Mouse (Mus musculus) embryonic facial prominence, embryonic 11.5 days (tissue): ENCODE measurements around the gene Sgk2. TPM values are rescaled to one million over a fixed set of nuclear protein-coding genes. Genes with fewer than 3 reads are reported as not detected.
A peak's percentile ranks its signal among the peaks of the same experiment; 100 is the strongest.

Experiments
- ATAC-seq: fragments of 200-750 bp; cut with Nextera tagmentation; replicated peaks from 2 replicates; pipeline ENCODE4 v1.8.0; 2017; ENCODE audit warnings: low read depth; ENCODE audit not compliant: insufficient number of reproducible peaks, low FRiP score, low TSS enrichment
- DNase-seq: peaks from one replicate; pipeline ENCODE4 v3.0.0-alpha.2; 2015; ENCODE audit warnings: low spot score
- H3K27ac ChIP-seq: fragments of 300-500 bp; sonication (generic); replicated peaks from 2 replicates; pipeline ENCODE4 v1.5.1; 2014; ENCODE audit warnings: mild to moderate bottlenecking, low read depth, low read length, control low read depth
- H3K27me3 ChIP-seq: fragments of 300-500 bp; sonication (generic); 2 replicates; pipeline ENCODE4 v1.6.1; 2014; ENCODE audit warnings: mild to moderate bottlenecking, low read length, moderate library complexity, mixed read lengths; ENCODE audit not compliant: control insufficient read depth, insufficient read depth
- H3K36me3 ChIP-seq: fragments of 300-500 bp; sonication (generic); replicated peaks from 2 replicates; pipeline ENCODE4 v1.6.1; 2014; ENCODE audit warnings: low read depth, mild to moderate bottlenecking, low read length, moderate library complexity, mixed read lengths; ENCODE audit not compliant: control insufficient read depth, insufficient read depth
- H3K4me1 ChIP-seq: fragments of 300-500 bp; sonication (generic); 2 replicates; pipeline ENCODE4 v1.6.1; 2014; ENCODE audit warnings: low read length, mixed read lengths; ENCODE audit not compliant: control insufficient read depth, insufficient read depth
- H3K4me2 ChIP-seq: fragments of 300-500 bp; sonication (generic); 2 replicates; pipeline ENCODE4 v1.6.1; 2014; ENCODE audit warnings: low read depth, mild to moderate bottlenecking, control low read depth, low read length, moderate library complexity
- H3K4me3 ChIP-seq: fragments of 300-500 bp; sonication (generic); 2 replicates; pipeline ENCODE4 v1.5.1; 2014; ENCODE audit warnings: low read depth, low read length, control low read depth
- H3K9ac ChIP-seq: fragments of 300-500 bp; sonication (generic); replicated peaks from 2 replicates; pipeline ENCODE4 v1.6.1; 2014; ENCODE audit warnings: mild to moderate bottlenecking, control low read depth, low read length
- H3K9me3 ChIP-seq: fragments of 300-500 bp; sonication (generic); replicated peaks from 2 replicates; pipeline ENCODE4 v1.6.1; 2016; ENCODE audit warnings: mild to moderate bottlenecking, low read length, inconsistent platforms, mixed read lengths; ENCODE audit not compliant: control insufficient read depth
- WGBS: fragments of 180-500 bp; shearing (Covaris S2); extraction: QIAGEN DNeasy Blood & Tissue Kit; methylation state at CpG from one replicate; pipeline ENCODE4 v1.1.7; 2014; 5-methylcytosine and 5-hydroxymethylcytosine counted together
- polyA plus RNA-seq: library from polyadenylated mRNA; unstranded; fragments of >200 nt; fragmentation: Nextera tagmentation; extraction: Ambion mirVana; gene quantifications from 2 replicates; pipeline ENCODE4 v1.2.1, GENCODE M21; 2014

The Sgk2 gene
- polyA plus RNA-seq, 1 experiment from 2014 or later: not detected

DNA sequence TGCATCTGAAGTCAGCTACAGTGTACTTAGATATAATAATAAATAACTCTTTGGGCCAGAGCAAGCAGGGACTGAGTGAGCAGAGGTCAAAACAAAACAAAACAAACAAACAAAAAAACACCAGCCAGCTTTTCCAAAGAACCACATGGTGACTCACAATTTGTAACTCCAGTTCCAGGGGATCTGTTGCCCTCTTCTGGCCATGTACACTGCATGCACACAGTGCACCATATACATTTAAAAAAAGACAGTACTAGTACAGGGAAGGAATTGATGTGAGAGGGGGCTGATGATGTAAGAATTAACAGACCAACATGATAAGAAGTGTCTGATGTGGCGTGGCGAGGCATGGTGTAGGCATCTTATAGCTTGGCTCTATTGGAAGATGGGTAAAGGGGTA, 30.3 kb upstream of the Sgk2 start:
- no peak overlapping the region for H3K4me2 ChIP-seq
- H3K4me3 ChIP-seq: no peak overlapping the region
- DNase-seq: no peak
- WGBS: 87% methylated on average over 2 of the region's 2 CpGs
- no peaks in the 10 kb centered on the region for H3K9me3 ChIP-seq
- H3K27me3 ChIP-seq: no peaks in the 10 kb centered on the region
- no peaks in the 10 kb centered on the region for H3K4me1 ChIP-seq
- H3K36me3 ChIP-seq: no peaks in the 10 kb centered on the region
- ATAC-seq: no peak
- H3K9ac ChIP-seq: no peak overlapping the region
- no peak overlapping the region for H3K27ac ChIP-seq

DNA sequence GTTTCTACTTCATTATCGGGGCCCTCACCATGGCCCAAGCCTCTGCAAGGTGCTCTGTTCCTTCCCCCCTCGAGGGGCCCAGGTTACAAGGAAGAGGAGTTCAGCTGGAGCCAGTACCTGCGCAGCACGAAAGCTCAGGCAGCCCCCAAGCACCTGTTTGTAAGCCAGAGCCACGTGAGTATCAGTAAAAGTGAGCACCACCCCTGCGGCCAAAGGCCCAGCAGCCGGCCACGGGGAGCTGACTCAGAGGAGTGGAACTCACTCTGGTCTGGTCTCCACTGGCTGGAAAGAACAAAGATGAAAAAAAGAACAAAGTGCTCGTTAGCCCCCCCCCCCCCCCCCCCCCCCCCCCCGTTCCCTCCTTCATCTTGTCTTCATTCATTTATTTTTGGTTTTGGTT, 25.8 kb upstream of the Sgk2 start:
- Histone ChIP-seq H3K27ac (no peak overlapping the region), H3K36me3 (no peaks in the 10 kb centered on the region), H3K4me3 (no peak overlapping the region), H3K9ac (no peak overlapping the region), H3K4me1 (no peaks in the 10 kb centered on the region), H3K9me3 (no peaks in the 10 kb centered on the region), H3K4me2 (no peak overlapping the region), H3K27me3 (no peaks in the 10 kb centered on the region)
- 75% methylated on average over 9 of the region's 10 CpGs for WGBS
- no peak for ATAC-seq
- DNase-seq: no peak

DNA sequence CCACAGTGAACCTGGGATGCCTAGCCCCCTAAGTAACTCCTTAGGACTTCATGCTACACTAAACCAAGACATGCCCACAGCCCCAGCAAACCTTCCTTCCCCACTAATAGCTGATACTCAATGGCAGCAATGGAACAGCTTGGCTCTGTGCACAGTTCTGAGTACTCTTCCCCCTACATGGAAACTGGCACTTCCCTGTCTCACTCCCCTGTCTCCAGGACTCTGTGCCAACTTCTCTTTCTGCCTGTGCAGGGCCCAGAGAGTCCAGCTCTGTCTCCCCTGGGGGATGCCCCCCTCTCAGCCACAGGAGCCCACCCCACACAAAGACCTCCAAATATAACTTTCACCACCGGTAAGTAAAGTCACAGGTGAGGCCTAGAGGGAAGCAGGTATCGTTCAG, 20.4 kb upstream of the Sgk2 start:
- H3K4me3 ChIP-seq: no peak overlapping the region
- no peaks in the 10 kb centered on the region for H3K4me1 ChIP-seq
- no peaks in the 10 kb centered on the region for H3K9me3 ChIP-seq
- H3K9ac ChIP-seq: no peak overlapping the region
- H3K27me3 ChIP-seq: no peaks in the 10 kb centered on the region
- WGBS: 83% methylated on average over 2 of the region's 2 CpGs
- H3K36me3 ChIP-seq: no peaks in the 10 kb centered on the region
- no peak overlapping the region for H3K27ac ChIP-seq
- no peak overlapping the region for H3K4me2 ChIP-seq
- DNase-seq (no peak), ATAC-seq (no peak)

DNA sequence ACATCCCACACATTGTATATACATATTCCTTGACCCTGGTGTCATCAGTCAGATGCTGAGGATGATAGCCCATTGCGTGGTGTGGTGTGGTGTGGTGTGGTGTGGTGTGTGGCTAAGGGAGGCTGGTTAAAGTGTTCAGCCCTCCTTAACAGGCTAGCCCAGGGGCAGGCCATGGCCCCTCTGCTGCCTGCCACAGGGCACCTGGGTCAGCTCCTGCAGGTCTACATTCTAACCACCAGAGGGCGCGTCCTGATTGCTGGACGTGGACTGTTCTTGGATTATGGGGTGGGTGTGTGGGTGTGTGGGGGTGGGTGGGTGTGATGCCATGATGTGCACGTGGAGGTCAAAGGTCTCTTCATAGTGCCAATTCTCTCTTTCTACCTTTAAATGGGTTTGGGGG, 18.8 kb upstream of the Sgk2 start:
- no peak overlapping the region for H3K27ac ChIP-seq
- no peaks in the 10 kb centered on the region for H3K27me3 ChIP-seq
- 7% methylated on average over 5 of the region's 5 CpGs for WGBS
- no peaks in the 10 kb centered on the region for H3K4me1 ChIP-seq
- no peaks in the 10 kb centered on the region for H3K36me3 ChIP-seq
- no peak overlapping the region for H3K9ac ChIP-seq
- H3K4me3 ChIP-seq: no peak overlapping the region
- DNase-seq (peak; percentile 72), ATAC-seq (peak; percentile 70; the same call in 1 of the 2 replicates)
- no peak overlapping the region for H3K4me2 ChIP-seq
- H3K9me3 ChIP-seq: no peaks in the 10 kb centered on the region

DNA sequence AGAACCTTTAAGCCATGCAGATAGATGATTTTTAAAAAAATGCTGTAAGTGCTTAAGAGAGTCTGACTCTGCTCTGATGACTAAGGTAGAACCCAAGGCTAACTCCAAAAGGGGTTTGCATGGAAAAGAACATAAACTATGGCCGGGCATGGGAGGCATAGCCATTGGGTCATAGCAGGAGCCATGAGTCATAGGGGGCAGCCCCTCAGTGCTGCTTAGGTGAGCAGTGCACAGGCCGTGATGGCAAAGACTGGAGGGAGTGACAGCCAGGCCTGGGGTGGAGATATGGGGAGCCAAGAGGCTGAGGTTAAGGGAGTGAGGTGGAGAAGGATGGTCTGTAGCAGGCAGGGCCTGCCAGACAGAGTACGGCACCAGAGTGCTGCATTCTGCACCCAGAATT, 18.0 kb upstream of the Sgk2 start:
- no peak for ATAC-seq
- WGBS: 92% methylated on average over 3 of the region's 3 CpGs

DNA sequence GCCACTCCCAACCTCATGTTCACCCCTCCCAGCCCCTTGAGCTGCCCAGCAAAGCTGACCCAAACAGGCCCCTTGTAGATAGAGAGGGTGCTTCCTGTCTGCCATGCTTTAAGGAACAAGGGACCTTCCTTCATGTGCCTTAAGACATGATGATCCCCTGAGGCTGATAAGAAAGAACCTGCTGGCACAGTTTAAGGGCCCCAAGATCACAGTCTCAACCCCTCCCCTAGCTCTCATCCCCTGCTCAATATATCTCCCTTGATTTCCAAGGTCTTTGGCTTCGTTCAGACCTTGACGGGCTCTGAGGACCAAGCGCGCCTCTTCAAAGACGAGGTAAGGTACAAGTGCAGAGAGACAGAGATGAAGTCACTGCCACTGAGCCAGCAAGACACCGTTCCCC, 16.2 kb upstream of the Sgk2 start:
- no peak for DNase-seq
- Histone ChIP-seq H3K27me3 (no peaks in the 10 kb centered on the region), H3K9me3 (no peaks in the 10 kb centered on the region), H3K9ac (no peak overlapping the region), H3K4me2 (no peak overlapping the region), H3K4me3 (no peak overlapping the region), H3K27ac (no peak overlapping the region), H3K36me3 (no peaks in the 10 kb centered on the region), H3K4me1 (no peaks in the 10 kb centered on the region)
- ATAC-seq: no peak
- 89% methylated on average over 6 of the region's 6 CpGs for WGBS

More for the DNA sequence above, 18.0 kb upstream of the Sgk2 start:
- H3K27ac ChIP-seq: no peak overlapping the region
- no peaks in the 10 kb centered on the region for H3K36me3 ChIP-seq
- H3K4me3 ChIP-seq: no peak overlapping the region
- H3K9ac ChIP-seq: no peak overlapping the region
- H3K4me2 ChIP-seq: no peak overlapping the region
- H3K4me1 ChIP-seq: no peaks in the 10 kb centered on the region
- no peaks in the 10 kb centered on the region for H3K9me3 ChIP-seq
- DNase-seq: no peak
- no peaks in the 10 kb centered on the region for H3K27me3 ChIP-seq

DNA sequence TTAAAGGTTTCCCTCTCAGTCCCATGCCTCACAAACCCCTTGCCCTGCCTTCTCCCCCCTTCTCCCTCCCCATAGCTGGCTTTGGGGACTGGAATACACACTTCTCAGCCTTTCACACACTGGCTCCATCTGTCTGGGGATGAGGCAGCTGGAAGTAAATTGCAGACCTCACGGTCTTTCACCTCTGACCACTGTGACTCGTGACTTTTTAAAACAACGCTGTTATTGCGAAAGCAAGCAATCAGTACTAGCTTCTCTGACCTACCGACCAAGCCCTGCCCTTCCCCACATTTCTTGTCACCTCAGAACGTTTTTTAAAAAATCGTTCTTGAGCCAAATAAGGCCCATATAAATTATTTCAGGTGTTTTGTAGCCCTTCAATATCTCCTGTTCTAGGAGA, 14.4 kb upstream of the Sgk2 start:
- no peaks in the 10 kb centered on the region for H3K36me3 ChIP-seq
- DNase-seq (no peak), ATAC-seq (no peak)
- no peak overlapping the region for H3K27ac ChIP-seq
- 36% methylated on average over 7 of the region's 7 CpGs for WGBS
- no peaks in the 10 kb centered on the region for H3K9me3 ChIP-seq
- no peaks in the 10 kb centered on the region for H3K4me1 ChIP-seq
- no peaks in the 10 kb centered on the region for H3K27me3 ChIP-seq
- H3K4me3 ChIP-seq: no peak overlapping the region
- no peak overlapping the region for H3K9ac ChIP-seq
- no peak overlapping the region for H3K4me2 ChIP-seq

GRCm38 (mm10) chr2:162973206-162973605, 13.9 kb upstream of the Sgk2 start:
- H3K4me1 ChIP-seq: no peaks in the 10 kb centered on the region
- no peak overlapping the region for H3K4me3 ChIP-seq
- H3K9ac ChIP-seq: no peak overlapping the region
- no peak overlapping the region for H3K27ac ChIP-seq
- no peaks in the 10 kb centered on the region for H3K27me3 ChIP-seq
- no peaks in the 10 kb centered on the region for H3K9me3 ChIP-seq
- 63% methylated on average over 5 of the region's 5 CpGs for WGBS
- no peak overlapping the region for H3K4me2 ChIP-seq
- DNase-seq (no peak), ATAC-seq (no peak)
- no peaks in the 10 kb centered on the region for H3K36me3 ChIP-seq
